Mouse (Mus musculus): ENCODE measurements around the gene Ndufa7.
"Not testable (repeated sequence)": the region's sequence is repeated elsewhere in the genome, so short reads cannot be mapped to it uniquely, and the experiment has no call there.

Gene Ndufa7

DNA sequence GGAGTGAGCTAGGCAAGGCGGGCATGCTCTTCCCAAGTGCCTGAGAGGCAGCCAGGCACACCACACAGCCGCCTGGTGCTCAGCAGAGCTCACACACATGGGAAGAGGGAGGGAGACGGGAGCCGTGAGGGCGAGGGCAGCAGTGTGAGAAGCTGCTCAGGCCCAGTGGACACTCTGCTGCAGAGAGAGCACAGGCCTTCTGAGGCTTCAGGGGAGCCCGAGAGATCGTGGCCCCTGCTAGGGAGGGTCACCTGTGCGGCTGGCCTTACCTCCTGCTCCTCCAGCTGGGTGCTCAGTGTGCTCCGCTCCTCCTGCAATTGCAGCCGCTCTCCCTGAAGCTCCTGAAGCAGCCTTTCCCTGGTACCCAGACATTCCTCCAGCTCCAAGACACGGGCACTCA lies 59.9 kb downstream of the Ndufa7 start:
- not testable (repeated sequence) for DNase-seq

GRCm38 (mm10) chr17:33887802-33888201 lies 63.4 kb downstream of the Ndufa7 start:
- peak; percentile 34 for DNase-seq

Data from kidney, postnatal 14 days (tissue).